Mouse (Mus musculus) embryo, embryonic 10 days (tissue): ENCODE measurements around the gene Tmem59.

Source experiments
- DNase-seq: peaks from one replicate; pipeline ENCODE4 v3.0.0-alpha.2; 2015; ENCODE audit warnings: low spot score

Tmem59 gene

DNA sequence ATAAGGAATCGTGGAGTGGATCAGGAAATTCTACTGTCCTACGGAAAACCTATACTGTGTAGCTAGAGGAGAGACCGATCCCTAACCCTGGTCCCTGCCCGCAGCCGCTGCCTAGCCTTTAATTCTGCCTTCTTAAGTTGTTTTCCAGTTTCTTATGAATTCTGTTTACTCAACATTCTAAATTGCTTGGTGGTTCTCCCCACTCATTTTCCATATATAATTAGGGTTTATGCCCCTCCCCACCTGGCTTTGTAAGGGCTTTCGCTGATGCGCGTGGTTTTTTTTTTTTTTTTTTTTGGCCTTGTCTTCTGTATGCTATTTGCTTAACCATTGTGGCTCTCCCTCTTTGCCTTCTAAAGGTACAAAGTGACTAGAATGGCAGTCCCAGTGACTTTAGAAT is 1.4 kb downstream of the Tmem59 start:
- DNase-seq: no peak

DNA sequence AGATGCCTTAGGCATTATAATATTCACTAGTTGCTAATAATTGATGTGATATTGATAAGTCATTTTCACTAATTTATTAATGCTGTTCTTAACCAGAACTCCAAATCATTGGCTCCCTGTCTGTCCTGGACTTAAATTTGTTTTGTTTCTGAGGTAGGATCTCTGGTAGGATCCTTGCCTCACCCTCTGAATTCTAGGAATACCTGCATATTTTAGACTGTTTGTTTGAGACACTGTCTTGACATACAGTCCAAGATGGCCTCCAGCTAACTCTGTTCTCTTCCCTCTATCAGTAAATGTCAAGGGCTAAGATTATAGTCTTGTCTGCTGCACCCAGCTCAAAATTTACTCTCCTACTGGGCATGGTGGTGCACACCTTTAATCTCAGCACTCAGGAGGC is 2.5 kb downstream of the Tmem59 start:
- no peak for DNase-seq

GRCm38 (mm10) chr4:107181866-107182265 is 3.7 kb downstream of the Tmem59 start:
- DNase-seq: no peak

- no peak for DNase-seq
Measured at GRCm38 (mm10) chr4:107182796-107183195, 4.6 kb downstream of the Tmem59 start.

GRCm38 (mm10) chr4:107183203-107183602 is 5.0 kb downstream of the Tmem59 start:
- no peak for DNase-seq

GRCm38 (mm10) chr4:107185703-107186102 is 7.5 kb downstream of the Tmem59 start:
- DNase-seq: peak; percentile 28

- DNase-seq: no peak
Measured at GRCm38 (mm10) chr4:107193841-107194240, 15.6 kb downstream of the Tmem59 start.

GRCm38 (mm10) chr4:107196454-107196853 is 18.3 kb downstream of the Tmem59 start:
- no peak for DNase-seq

- no peak for DNase-seq
Measured at GRCm38 (mm10) chr4:107198072-107198471, 19.9 kb downstream of the Tmem59 start.

- DNase-seq: no peak
Measured at GRCm38 (mm10) chr4:107201779-107202178, 23.6 kb downstream of the Tmem59 start.

- DNase-seq: no peak
Measured at GRCm38 (mm10) chr4:107203001-107203400, 24.8 kb downstream of the Tmem59 start.

DNA sequence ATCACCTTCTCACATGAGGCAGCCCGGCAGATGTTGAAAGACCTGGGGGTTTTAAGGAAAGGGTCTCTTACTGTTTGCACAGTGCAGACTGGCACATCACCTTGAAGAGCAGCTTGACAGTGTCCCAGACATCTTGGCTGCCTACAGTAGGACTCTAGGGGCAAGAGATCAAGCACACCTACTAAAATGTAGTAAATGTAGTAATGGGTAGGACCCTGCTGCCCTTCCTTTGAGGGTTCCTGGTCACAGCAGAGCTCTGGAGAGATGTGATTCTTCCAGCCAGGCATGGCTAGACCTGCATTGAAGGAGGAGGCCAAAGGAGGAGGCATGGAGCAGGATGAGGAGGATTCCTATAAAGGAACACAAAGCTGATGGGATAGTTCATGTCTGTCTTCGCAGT is 28.8 kb downstream of the Tmem59 start:
- DNase-seq: no peak

DNA sequence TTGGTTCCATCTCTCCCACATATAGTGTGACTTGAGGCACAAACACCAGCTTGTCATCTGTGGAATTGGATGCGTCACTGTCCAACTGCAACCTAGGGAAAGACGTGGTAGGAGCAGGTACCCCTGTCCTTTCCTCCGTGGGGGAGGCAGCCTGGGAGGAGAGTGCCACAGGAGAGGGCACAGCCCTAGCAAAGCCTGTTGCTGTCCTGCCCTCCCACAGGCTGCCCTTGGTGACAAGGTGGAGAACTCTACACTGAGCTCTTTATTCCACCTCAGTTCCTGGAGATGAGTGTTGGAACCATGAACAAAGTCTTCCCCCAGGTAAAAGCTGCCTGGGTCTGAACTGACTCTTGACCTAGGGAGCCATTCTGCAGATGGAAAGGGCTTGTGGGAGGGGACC is 30.7 kb downstream of the Tmem59 start, which contains the start of gene Ldlrad1:
Gene Ldlrad1 (plus strand): TSS at position 301 of the 400 bp plus-strand sequence.
- no peak for DNase-seq

DNA sequence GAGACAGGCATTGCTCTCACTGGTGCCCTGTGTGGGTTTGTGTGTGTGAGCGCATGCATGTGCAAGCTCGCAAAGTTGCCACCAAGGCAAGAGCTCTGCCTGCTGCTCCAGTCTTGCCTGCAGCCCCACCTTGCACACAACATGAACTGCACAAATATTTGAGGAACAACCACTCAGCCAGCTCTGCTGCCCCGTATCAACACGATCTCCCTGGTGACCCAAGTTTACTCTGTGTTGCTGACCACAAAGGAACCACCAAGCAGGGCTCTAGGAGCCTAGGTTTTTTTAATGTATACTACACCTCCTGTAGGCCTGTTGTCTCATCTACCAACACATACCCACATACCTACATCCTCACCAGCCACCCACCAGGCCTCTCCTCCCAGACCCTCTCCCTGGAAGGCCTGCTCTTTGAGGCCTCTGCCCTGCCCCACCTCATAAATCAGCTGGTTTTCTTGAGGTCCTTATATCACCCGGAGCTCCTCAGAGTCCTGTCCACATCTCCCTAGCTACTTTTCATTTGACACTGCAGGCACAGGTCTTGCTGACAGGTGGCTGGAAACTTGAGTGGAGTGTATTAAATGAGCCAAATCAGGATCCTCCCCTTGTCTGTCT is 32.4 kb downstream of the Tmem59 start:
- DNase-seq: no peak

- DNase-seq: no peak
Measured at GRCm38 (mm10) chr4:107211465-107211864, 33.3 kb downstream of the Tmem59 start.

GRCm38 (mm10) chr4:107211936-107212335 is 33.7 kb downstream of the Tmem59 start:
- no peak for DNase-seq

GRCm38 (mm10) chr4:107213279-107214011 is 35.2 kb downstream of the Tmem59 start:
- no peak for DNase-seq

DNA sequence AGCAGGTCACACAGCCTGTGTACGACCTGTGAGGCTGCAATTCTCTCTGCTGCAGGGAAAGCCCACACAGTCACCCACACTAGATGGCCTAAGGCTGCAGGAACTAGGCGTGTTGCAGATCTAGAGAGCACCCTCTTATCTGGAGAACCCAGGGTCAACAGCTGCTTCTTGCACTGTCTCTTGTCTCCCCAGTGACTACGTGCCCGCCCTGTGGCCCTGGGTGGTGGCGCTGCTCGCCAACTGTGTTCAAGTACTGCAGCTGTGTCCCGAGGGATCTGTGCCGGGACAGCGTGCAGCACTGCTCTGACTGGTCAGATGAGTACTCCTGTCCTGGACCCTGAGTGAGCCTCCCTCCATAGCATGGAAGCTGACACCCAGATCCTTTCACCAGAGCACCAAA is 39.4 kb downstream of the Tmem59 start:
- DNase-seq: no peak

DNA sequence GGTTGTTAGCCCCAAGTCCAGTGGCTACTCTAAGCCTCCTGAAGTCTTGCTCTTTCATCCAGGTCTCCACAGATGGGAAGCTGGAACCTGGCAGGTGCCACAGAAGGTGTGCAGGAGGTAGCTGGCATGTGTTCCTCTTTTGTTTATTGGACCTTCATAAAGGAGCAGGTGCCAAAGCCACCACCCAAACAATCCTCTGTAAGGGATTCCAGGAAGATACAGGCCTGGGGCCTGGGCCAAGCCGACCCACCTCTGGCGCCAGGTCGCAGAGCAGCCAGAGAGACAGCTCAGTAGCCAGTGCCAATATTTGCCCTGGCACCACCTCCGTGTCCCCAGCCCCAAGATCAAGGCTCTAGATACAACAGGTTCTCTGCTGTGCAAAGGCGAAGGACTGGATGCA is 43.3 kb downstream of the Tmem59 start:
- no peak for DNase-seq

DNA sequence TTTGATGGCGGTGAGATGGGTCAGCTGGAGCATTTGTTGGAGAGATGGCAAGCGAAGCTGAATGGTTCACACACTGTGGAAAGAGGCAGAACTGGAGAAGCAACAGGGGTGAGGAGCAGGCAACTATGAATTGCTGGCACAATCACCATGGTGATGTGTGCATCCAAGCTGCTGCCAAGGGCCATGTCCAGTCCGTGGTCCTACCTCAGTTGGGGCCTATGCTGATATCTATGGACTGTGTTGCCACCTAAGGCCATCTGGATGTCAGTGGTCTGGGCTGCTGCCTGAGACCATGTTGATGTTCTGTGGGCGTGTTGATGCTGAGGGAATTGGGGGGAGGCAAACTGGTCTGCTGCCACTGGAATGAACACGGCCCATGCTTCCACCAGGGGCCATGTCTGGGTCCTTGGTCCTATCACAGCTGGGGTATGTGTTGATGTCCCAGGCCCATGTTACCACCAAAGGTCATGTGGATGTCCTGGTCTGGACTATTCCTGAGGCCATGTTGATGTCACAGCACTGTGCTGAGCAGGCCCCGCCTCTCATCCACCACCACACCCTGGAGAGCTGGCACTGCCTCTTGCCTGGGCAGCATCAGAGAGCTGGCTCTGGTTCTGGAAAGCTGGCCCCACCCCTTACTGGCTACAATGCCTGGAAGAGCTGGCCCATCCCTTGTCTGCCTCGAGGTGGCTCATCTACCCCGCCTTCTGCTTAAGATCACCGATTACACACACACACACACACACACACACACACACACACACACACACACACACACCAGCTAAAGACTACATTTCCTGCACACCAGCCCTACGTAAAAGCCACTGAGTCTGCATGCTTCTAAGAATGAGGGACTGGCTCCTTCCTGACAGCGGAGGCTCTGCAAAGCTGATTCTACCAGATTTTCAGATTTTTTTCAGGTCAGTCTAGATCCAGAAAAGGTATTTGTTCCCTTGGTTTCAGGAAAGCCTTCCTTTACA is 45.3 kb downstream of the Tmem59 start:
- DNase-seq: no peak

GRCm38 (mm10) chr4:107226313-107226712 is 48.1 kb downstream of the Tmem59 start:
- no peak for DNase-seq

- no peak for DNase-seq
Measured at GRCm38 (mm10) chr4:107232219-107232618, 54.0 kb downstream of the Tmem59 start.

- DNase-seq: no peak
Measured at GRCm38 (mm10) chr4:107238253-107238652, 60.1 kb downstream of the Tmem59 start.
